Mouse (Mus musculus) cerebellum, adult 11 months (tissue): ENCODE data around the gene Riox1.
"Not testable (repeated sequence)": the region's sequence is repeated elsewhere in the genome, so short reads cannot be mapped to it uniquely, and the experiment has no call there.

Experiments
- DNase-seq: peaks from one replicate; pipeline ENCODE4 v3.0.0; 2022

Gene Riox1

DNA sequence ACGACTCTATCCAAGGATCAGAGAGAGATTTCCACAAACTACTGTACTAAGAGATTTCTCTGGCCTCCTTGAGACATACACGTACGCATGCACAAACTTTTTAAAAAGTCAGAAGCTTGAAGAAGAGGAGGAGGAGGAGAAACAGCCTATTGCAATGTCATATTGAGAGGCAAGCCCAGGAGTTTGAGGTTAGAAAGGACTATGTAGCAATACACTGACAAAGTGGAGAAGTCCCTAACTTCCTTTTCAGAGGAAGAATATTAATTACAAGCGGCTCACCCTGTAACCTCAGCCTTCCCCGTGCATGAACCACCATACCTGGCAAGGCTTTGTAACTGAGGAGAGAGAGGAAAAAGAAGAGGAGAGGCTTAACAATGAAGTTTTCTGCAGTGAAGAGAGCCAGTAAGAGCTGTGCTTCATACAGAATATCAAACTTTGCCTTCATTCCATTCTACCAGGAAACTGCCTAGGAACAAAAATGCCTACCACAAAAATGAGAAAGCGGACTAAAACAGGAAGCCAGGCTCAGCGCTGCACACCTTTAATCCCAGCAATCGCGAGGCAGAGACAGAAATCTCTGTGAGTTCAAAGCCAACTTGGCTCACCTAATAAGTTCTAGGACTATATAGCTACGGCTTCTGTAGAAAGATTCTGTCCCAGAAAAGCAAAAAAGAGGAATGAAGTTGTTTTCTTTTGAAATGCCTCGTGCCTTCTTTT, 474 bp upstream of the Riox1 start:
- no peak for DNase-seq

- DNase-seq, result peak; percentile 44
Measured at GRCm38 (mm10) chr12:83950840-83951701, 663 bp downstream of the Riox1 start.

DNA sequence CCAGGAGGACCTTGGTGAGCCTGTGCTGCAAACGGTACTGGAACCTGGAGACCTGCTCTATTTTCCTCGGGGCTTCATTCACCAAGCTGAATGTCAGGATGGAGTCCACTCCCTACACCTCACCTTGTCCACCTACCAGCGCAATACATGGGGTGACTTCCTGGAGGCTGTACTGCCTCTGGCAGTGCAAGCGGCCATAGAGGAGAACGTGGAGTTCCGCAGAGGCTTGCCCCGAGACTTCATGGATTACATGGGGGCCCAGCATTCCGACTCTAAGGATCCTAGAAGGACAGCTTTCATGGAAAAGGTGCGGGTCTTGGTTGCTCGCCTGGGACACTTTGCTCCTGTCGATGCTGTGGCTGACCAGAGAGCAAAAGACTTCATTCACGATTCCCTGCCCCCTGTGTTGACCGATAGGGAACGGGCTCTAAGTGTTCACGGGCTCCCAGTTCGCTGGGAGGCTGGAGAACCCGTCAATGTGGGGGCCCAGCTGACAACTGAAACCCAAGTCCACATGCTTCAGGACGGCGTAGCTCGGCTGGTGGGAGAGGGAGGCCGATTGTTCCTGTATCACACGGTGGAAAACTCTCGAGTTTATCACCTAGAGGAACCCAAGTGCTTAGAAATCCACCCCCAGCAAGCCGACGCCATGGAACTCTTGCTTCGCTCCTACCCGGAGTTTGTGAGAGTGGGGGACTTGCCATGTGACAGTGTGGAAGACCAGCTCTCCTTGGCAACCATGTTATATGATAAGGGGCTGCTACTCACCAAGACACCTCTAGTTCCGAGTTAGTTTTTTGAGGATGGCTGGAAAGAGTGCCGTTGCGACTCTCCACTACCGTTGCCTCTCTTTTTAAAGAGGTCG, 1.5 kb downstream of the Riox1 start:
- no peak for DNase-seq

DNA sequence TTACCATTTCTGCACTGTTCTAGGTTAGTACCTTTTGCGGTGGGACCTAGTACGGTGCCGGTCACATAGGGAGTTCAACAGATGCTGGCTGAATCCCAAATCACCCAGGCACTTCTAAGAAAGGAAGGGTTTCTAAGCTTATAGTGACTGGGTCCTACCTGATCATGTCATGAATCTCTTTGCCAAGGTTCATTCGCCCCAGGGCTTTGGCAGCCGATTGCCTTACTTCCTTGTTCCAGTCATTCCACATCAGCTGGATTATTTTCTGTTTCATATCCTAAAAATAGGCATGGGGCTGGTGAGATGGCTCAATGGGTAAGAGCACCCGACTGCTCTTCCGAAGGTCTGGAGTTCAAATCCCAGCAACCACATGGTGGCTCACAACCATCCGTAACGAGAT, 7.9 kb downstream of the Riox1 start:
- DNase-seq, result no peak

DNA sequence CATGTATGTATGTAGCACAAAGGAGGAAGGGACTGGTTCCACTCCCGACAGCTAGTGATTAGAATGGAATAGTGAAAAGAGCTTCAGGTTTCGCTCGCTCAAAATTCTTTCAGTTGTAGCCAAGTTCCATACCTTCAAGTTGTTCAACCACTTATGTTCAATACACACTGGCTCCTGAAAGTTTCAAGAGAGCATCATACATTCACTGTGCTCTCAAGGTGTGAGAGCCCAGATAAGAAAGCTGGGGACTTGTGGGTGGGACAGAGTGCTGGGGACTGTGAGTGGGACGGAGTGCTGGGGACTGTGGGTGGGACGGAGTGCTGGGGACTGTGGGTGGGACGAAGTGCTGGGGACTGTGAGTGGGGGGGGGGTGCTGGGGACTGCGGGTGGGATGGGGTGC, 14.8 kb downstream of the Riox1 start:
- no peak for DNase-seq

DNA sequence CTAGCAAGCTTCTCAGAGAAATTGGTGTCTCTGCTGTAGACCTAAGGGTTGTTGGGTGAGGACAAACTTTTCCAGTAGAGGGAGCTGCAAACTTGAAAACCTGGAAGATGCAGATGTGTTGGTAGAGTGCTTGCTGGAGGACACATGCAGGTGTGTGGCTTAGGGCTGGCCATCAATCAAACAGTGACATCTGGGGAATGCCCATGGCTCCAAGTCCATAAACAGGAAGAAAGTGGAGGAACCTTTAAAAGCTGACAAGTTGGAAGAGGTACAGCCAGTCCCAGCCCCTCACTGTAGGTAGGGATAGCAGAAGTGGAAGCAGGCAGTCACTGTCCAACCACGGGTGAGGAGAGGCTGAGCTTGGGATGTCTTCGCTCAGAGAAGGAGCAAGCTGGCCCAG, 21.7 kb downstream of the Riox1 start:
- no peak for DNase-seq

- DNase-seq, result peak; percentile 66
Measured at GRCm38 (mm10) chr12:83978862-83979261, 28.5 kb downstream of the Riox1 start.

DNA sequence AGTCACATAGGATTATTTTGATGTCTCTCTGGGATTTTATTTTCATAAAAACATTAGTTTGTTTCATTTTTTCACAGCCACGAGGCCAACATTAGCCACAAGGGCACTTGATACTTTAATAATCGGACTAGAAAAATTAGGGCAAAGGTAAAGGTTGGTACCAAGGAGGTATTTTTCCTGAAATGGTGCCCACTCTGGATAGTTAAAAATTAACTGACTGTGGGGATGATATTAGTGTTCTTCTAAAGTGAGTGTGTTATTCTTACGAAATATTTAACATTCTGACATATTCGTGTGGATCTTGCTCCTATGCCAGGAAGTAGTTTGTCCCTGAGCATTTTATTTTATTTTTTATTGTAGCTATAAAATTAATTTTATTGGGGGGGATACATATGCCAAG, 31.2 kb downstream of the Riox1 start:
- no peak for DNase-seq

- DNase-seq, result no peak
Measured at GRCm38 (mm10) chr12:83984752-83985151, 34.3 kb downstream of the Riox1 start, which contains the start of gene Heatr4. Heatr4 (minus strand) TSS chr12:83984852.

DNA sequence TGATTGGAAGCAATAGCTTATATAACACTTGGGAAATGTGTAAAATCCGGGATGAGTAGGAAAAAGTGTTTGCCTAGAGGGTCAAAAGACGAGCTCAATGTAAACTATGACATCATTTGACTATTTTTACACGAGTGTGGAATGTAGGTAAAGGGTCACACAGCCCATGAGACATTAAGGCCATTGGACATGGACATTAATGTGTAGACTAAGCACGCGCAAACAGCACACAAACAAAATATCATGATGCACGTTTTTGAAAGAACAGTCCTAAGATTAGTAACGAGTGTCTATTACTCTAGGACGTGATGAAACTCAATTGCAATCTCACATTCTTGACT, 36.8 kb downstream of the Riox1 start:
- no peak for DNase-seq

GRCm38 (mm10) chr12:83987583-83988441, 37.4 kb downstream of the Riox1 start, which contains the start of gene Acot2:
Acot2 (plus strand) TSS chr12:83987861.
- peak; percentile 71 for DNase-seq

GRCm38 (mm10) chr12:83988483-83988882, 38.1 kb downstream of the Riox1 start:
- DNase-seq, result no peak

- no peak for DNase-seq
Measured at GRCm38 (mm10) chr12:83989378-83989777, 39.0 kb downstream of the Riox1 start.

DNA sequence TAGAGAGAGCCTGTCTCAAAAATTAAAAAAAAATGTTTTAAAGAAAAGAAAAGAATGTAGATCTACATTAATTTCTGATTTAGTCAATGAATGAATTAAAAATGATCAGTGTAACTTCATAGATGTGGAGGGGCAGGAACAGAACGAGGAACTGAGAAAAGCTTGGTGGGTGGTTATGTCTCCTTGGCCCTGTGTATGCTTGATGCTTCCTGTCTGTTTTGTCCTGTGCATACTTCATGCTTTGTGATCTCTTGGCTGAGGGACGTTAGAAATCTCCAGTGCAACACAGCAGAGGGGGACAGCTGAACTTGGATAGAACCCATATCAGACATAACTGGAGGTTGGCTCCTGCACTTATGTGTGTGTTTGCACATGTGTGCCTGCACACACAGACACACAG, 46.8 kb downstream of the Riox1 start:
- DNase-seq, result no peak

GRCm38 (mm10) chr12:83998341-83999107, 48.1 kb downstream of the Riox1 start:
- no peak for DNase-seq

GRCm38 (mm10) chr12:83999237-83999636, 48.8 kb downstream of the Riox1 start:
- not testable (repeated sequence) for DNase-seq

DNA sequence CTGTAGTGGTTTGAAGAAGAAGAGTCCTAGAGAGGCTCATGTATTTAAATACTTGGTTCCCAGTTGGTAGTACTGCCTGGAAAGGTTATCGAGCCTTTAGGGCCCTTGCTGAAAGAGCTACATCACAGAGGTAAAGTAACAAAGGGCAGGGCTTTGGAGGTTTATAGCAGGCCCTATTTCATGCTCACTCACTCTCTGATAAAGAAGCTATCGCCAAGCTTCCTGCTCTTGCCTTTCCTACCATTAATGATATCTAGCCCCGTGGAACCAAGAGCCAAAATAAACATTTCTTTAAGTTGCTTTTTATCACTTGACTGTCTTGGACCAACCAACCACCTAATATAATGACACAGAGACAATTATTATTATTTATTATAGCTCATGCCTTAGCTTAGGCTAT, 50.0 kb downstream of the Riox1 start:
- no peak for DNase-seq
